Mouse (Mus musculus) c-Kit-positive CD71-negative TER-119-negative erythroid progenitor cells, embryonic 14.5 days (primary cell): ENCODE measurements at regions not wholly inside any gene's neighbourhood (a gene's known extent, or its start where the extent isn't known, plus 50 kb on each side); places are given as distances from the start of the nearest gene placed in this dataset.
"Not testable (repeated sequence)": the region's sequence is repeated elsewhere in the genome, so short reads cannot be mapped to it uniquely, and the experiment has no call there.

Experiments used
- DNase-seq: peaks from one replicate; pipeline ENCODE4 v3.0.0-alpha.2; 2013; ENCODE audit warnings: low read depth

DNA sequence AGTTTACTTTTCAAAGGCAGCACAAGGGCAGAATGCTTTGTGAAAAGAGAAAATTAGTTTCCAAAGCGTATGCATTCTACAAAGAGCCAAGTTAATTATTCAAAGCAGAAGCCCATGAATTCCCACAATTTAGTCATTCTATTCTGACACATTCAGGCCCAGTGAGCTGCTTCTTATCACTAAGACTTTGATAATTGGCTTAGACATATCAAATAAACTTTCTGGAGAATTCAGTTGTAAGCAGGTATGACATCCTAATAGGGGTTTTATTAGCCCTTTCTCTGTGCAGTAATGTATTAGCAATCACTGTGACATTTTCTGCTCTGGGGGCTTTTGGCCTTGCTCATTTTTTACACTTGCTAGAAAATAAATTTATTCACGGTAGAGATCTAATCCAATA is 161.9 kb upstream of the Gm10306 start:
- no peak for DNase-seq

DNA sequence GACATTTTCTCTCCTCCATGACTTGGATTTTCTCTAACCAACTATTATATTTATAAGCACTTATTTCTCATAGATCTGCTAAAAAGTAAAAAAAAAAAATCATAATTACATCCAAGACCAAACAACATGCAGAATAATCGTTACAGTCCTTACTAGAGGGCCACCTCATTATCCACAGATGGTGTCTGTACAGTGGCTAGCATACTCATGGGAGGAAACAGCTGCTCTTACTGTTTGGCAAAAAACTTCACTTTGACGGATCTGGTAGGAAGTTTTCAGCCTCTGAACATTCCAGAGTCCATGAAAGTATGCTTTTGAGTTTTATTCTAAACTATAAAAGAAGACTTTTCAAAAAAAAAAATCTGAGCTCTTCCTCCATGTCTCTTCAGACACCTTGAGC is 159.1 kb upstream of the Gm10306 start:
- no peak for DNase-seq

DNA sequence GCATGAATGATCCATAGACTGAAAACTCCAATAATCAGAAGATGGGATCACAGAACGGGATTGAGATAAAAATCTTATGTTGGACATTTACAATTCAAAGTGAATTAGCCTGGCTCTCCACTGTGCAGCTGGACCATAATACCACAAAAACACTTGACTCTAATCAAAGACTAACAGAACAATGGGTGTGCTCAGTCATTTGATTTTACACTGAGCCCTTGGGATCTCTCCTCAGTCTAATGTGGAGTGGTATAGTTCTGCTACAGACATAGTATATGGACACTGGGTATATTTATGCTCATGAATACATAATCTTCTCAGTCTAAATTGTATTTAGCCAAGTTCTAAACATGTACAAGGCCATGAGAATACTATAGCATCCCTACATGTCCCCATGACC is 149.4 kb upstream of the Gm10306 start:
- no peak for DNase-seq

DNA sequence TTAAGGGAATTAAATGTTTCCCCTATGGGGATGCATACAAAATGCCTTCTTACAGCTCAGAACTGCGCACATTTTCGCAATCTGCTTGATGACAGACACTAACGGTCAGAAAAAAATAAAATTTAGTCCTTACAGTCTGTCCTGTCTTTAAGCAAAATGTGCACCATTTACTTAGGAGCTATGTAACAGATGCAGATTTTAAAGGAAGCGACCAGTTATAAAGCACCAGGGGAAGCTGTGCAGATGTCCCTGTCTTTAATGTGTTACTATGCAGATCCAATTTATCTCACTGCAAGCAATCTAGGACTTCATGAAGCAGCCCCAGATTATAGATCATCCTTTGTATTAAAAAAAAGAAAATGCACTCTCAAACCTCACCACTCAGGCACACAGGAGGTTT is 148.8 kb upstream of the Gm10306 start:
- DNase-seq: no peak

DNA sequence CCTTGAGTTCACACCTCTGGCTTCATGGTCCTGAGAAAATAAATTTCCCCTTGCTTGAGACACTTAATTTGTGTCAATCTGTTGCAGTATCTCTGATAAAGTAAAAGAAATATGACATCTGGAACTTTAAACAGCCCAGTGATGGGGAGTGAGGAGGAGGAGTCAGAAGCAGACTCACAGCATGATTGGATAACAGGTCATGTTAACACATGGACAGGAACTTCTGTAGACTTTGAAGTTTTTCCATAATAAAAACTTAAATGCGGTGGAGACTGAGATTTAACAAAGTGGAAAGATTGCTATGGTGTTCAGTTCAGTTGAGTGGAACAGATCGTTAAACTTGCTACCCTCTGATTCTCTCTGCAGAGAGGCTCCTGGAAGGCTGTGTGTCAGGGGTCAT is 143.7 kb upstream of the Gm10306 start:
- no peak for DNase-seq

DNA sequence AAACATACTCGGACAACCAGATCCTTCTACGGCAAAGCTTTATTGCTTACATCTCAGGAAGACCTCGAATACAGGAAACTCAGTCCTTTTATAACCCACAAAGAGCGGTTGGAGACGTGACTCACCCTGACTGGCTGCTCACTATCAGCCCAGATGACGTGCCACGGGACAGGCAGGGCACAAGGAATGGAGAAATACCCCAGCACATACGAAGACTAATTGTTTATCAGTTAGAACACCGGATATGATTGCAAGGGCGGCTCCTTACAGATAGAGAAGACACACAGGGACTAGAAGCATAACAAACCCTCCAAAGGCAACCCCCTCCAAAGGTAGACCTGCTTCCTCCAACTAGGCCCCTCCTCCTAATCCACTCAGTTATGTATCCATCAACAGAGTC is 130.8 kb upstream of the Gm10306 start:
- DNase-seq: not testable (repeated sequence)

DNA sequence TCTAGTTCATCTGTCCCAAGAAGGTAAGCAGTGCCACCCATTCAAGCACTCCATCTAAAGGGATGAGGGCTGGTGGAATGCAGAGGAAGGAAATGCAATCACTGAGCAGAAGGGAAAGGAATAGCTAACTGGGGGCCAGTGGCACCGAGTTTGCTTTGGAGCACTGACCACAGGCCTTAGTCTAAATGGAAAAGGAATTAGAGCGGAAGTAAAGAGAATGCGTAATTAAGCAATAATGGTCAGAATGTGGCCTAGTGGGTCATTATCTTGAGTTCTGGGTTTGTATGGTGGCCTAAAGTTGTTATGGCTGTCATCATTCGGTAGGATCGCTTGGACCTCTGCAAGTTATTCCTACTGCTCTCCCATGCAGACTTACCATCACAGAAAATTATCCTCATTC is 128.8 kb upstream of the Gm10306 start:
- DNase-seq: no peak

DNA sequence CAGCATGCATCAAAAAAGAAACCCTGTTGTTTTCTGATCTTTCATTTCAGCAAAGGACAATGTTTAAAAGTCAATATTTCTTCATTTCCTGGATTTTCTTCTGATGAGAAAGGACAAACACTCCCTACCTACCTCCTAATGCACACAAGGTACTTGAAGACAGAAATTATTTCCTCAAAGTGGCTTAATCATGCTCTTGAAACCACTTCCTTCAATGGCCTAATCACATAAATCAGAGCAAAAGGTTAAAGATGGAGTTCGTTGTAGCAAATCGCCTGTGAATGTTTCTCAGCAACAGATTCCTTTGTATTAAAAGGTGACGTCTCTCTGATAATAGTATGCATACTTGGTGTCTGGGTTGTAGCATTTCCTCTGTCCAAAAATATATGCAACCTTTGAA is 124.3 kb upstream of the Gm10306 start:
- no peak for DNase-seq

DNA sequence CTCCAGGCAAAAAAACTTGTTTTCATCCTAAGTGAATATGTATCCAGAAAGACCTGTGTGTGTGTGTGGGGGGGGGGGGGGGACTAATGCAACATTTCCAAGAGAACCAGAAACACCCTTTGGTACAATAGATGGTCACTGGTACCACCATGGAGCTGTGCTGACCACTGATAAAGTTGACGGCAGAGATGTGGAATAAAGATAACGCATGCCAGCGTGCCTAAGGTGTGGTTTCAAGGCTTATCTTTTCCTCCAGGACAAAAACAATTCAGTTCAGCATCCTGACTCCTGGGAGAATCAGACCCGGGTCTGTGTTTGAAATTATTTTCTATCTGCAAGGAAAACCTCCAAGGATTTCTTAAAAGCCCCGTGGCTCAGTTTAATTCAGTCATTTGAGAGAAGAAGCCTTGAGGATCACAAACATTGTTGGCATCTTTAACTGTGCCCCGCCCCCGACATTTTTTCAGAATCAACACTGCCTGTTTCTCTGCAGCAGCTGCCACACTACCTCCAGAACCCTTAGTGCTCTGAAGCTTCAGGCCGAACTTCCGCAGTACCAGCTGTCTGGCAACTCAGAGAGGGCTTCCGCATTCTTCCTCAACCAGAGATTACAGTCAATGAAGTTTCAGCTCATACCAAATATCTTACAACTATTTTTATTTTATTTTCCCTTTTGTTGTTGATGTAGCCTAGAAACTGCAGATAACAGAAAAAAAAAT is 118.5 kb upstream of the Gm10306 start:
- DNase-seq: peak; percentile 2

DNA sequence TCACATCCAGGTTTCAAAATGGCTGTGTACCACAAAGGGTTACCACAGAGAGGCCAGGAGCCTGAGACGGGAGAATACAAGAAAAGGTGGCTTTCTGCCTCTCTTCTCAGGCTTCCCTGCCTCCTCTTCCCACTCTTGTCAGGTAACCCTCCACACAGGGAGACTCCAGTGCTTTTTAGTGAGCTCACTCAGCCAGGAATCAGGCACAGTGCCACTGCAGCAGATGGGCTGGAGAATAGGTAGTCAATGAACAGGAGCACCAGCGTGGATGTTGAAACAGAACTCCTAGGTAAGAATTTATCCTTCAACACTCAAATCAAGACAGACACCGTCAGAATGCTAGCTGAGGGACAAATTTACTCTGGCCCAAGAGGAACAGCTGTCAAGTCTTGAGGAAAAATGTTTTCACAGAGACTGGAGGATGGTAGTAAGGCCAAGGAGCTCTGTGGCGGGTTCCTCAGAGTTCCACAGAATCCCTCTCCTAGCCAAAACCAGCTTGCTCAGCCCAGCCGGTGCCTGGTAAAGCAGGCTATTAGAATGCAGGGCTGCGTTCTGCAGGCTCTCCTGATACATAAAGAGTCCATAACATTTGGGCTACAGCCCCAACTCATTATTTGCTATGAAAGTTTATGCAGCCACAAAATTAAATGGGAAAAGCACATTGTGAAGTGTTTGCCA is 117.0 kb upstream of the Gm10306 start:
- no peak for DNase-seq

DNA sequence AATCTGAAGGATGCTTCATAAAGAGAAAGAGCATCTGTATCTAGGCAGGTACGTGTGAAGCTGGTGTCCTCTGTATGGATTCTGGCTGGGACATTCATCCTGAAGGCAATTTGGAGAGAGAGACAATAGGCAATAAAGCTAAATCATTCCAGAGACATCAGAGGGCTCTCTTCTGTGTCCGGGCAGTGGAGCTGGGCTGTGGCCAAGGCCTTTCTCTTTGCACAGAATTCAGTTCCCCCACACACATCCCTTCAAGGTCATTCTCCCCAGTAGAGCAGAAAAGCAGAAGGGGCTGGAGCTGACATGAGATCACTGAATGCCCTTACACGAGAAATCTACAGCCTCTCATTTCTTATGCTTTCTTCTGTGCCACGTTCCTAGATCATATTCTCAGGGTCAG is 109.7 kb upstream of the Gm10306 start:
- DNase-seq: no peak
